Mouse (Mus musculus) gastrocnemius, postnatal 25 days (tissue): ENCODE measurements around the gene Chst8. TPM values are rescaled to one million over a fixed set of nuclear protein-coding genes. Genes with fewer than 3 reads are reported as not detected.
A peak's percentile ranks its signal among the peaks of the same experiment; 100 is the strongest.

Experiments
- DNase-seq: peaks from one replicate; pipeline ENCODE4 v3.0.0; 2022
- total RNA-seq, 2 experiments: library from RNA; stranded (reverse); gene quantifications; 1 replicate in 1 of 2; 2 replicates in 1 of 2; pipeline ENCODE4 v1.2.3; 2021

Chst8 gene
- total RNA-seq, 2 experiments from 2014 or later = 0.13 to 0.43 TPM

GRCm38 (mm10) chr7:34667874-34668273, 144.6 kb downstream of the Chst8 start:
- DNase-seq = no peak

- DNase-seq = no peak
Measured at GRCm38 (mm10) chr7:34663145-34663544, 149.4 kb downstream of the Chst8 start.

GRCm38 (mm10) chr7:34662227-34662626, 150.3 kb downstream of the Chst8 start:
- DNase-seq = no peak

- DNase-seq = no peak
Measured at GRCm38 (mm10) chr7:34659386-34660085, 153.0 kb downstream of the Chst8 start.

- no peak for DNase-seq
Measured at GRCm38 (mm10) chr7:34656632-34657031, 155.9 kb downstream of the Chst8 start, which contains the start of gene Kctd15. Gene Kctd15 (minus strand): TSS chr7:34656732.

DNA sequence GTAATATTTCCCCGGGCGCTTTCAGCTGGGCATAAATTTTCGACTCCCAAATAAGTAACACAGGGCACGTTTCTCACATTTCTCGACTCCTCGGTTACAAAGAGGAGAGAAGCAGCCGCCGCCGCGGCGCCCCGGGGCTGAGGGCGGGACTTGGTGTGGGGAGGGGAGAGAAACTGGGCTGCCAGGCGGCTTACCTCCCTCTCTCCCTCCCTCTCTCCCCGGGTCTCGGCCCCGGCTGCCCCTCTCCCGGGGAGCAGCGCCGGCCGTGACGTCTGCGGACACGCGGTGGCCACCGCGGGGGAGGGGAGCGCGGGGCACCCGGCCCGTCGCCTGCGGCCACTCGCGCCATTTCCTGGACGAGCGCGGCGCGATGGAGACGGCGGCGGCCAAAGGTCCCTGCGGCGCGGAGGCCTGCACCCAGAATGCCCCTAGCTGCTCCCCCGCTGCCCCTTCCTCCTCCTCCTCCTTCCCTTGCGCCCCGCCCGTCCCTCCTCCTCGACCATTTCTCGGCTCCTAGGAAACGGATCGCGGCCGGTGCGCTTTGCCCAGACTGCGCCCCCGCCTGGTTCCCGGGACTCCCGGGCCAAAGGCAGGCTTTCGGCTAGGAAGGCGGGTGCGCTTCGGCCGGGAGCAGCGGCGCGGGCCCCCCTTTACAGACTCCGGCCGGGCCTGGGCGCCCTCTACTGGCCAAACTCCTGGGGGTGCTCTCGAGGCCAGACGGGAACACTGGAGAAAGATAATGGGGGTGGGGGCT, 157.2 kb downstream of the Chst8 start:
- peak; percentile 91 for DNase-seq

GRCm38 (mm10) chr7:34654441-34655085, 157.9 kb downstream of the Chst8 start:
- peak; percentile 64 for DNase-seq

GRCm38 (mm10) chr7:34653731-34654440, 158.6 kb downstream of the Chst8 start:
- DNase-seq = peak; percentile 42

- peak; percentile 81 for DNase-seq
Measured at GRCm38 (mm10) chr7:34652751-34653502, 159.6 kb downstream of the Chst8 start.

- DNase-seq = no peak
Measured at GRCm38 (mm10) chr7:34651381-34651780, 161.1 kb downstream of the Chst8 start.

- peak; percentile 65 for DNase-seq
Measured at GRCm38 (mm10) chr7:34647052-34647451, 165.5 kb downstream of the Chst8 start.

DNA sequence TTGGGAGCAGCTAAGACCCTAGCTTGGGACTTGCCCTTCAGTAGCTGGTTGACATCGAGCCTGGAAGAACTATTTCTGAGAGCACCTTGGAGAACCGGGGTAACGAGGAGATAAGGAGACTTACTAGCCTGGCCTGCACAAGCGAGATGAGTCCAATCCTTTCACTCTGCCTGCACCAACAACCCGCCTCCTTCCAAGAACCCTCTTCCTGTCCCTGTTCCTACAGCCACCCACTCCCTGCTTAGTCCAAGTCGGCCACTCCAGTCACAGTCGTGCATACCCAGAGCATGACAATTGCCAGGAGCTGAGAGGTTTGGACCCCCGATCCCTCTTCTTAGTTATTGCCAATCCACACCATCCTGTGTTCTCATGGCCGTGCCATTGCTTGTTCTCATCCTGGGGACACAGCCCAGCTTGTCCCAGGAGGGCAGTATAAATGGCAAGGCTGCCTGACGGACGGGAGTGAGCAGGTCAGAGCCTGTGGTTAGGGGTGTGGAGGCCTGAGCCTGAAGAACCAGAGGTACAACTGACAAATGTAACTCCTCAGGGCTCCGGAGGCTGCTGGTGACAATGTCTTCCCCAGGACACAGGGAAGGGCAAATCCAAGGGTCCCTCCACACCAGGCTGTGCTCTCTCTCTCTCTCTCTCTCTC, 166.2 kb downstream of the Chst8 start:
- no peak for DNase-seq

DNA sequence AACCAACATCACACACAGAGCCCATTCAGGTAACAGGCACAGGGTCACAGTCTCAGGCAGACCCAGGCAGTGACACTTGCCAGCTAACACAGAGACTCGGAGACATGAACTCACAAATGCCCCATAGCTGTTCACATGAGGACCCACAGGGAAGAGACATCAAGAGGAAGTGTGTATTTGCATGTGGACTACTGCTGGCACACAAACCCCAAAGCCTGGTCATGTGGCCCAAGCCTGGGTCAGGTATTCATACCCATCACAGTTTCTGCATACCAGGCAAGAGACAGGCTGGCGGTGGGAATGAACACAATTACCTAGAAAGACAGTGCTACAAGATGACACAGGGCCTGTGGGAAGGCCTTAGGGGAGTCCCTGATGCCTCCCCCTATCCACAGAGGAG, 166.9 kb downstream of the Chst8 start:
- no peak for DNase-seq

DNA sequence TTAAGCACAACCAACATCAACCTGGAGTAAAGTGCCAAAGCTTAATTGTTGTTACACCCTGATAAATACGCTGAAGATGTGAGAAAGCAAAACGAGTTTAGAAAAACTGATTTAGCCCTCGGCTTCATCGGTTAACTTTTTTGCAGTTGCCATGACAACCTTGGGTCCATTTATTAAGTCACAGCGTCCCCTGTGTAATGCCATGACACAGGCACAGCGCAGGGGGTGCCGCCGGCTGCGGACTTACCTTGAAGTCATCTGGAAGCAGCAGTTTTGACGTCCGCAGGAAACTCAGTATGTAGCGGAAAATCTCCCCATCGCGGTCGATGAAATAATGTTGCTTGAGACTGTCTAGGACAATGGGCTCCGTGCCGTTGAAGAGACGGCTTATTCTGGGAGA, 167.9 kb downstream of the Chst8 start:
- DNase-seq = no peak

DNA sequence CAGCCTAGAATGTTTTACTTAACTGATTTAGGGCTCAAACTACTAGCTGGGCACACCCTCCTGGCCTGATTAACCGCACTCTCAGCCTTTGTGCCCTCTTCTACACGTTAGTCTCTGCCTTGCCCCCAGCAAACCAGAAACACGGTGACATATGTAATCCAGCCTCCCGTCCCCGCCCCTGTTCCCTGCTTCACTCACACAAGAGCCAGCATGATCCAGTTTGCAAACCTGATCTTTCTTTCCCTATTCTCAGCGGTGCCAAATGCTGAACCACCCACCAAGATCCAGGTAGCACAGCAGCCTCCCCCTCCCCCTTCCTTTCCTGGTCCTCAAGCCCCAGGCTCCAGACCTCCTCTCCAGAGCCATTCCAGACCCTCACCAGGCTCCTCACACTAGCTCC, 169.2 kb downstream of the Chst8 start:
- DNase-seq = no peak

DNA sequence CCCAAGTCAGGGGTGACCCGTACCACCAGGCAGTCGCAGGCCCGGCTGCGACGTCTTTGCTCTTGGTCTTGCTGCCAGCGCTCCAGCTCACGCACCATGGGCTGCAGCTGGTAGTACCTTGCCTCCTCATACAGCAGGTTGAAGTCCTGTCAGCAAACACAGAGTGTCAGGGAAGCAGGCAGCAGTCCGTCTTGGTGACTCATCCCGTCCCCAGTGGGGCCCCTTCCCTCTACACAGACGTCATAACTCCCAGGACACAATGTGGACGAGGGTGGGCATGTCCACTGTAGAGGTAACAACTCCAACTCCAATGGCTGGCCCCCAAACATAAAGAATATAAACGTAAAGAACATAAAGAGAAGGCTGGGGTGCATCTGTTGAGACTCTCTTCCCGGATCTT, 170.5 kb downstream of the Chst8 start:
- DNase-seq = no peak

GRCm38 (mm10) chr7:34639798-34640197, 172.7 kb downstream of the Chst8 start:
- no peak for DNase-seq

- no peak for DNase-seq
Measured at GRCm38 (mm10) chr7:34636661-34637060, 175.8 kb downstream of the Chst8 start.

- DNase-seq = no peak
Measured at GRCm38 (mm10) chr7:34632966-34633742, 179.4 kb downstream of the Chst8 start.
